Mouse (Mus musculus): Measurements from ENCODE around the gene Scn4b.
A peak's percentile ranks its signal among the peaks of the same experiment; 100 is the strongest.

The Scn4b gene

DNA sequence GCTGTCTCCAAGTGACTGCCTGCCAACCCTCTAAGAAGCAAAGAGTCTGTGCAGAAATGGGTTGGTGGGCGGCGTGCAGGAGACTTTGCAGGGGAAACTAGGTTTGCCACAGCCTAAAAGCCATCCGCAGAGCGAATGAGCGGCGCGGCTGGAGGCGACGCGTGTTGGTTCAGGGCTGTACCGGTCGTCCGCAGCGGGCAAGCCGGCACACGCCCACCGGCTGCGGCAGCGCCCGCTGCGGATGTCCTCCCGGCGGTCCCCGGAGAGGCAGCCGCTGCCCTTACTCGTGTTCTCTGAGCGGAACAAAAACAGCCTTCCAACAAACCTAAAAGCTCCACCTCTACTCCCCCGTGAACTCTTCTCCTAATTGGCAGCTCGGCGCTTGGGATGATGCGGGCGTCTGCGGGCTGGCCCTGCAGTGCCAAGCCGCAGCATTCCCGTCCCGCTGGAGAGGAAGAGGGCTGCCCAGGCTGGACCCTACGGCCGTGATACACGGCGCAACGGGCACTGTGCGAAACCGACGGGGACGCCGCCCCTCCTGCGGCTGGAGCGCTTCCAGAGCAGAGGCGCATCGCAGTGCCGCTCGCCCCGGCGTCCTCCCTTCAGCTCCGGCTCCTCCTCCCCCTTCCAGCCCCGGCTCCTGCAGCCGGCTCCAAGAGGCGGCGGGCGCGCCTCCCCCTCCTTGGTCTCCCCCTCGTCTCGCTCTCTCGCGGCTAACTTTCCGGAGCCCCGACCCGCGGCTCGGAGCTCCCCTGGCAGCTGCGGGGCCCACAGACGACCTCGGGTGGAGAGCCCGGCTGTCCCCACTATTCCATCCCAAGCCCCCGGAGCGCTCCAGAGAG lies at the start of gene Scn4b:
Gene Scn4b, plus strand, starts transcription at position 205 of the 842 bp plus-strand sequence.
- peak; percentile 43 to 68 for DNase-seq

DNA sequence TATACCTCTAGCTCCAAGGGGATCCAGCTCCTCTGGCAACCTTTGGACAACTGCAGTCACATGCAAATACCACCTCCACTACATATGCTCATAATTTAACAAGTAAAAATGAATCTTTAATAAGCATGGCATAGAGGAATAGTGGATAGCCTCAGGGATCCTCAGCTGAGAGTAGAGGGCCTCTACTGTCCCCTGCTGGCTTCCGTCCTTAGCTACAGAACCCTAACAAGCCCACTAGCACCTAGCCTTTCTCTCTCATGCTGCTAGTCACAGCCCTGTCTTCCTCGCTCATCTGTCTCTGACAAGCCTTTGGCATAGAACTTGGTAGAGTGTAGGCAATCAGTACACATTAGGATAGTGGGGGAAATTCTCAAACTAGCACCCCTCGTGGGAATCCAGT lies 47.4 kb upstream of the Scn4b start:
- DNase-seq = no peak

- peak; percentile 36 to 52 for DNase-seq
Measured at GRCm38 (mm10) chr9:45092641-45093040, 45.6 kb upstream of the Scn4b start.

GRCm38 (mm10) chr9:45095149-45095937 lies 42.9 kb upstream of the Scn4b start:
- peak in 1 of 2 experiments; percentile 39 for DNase-seq

GRCm38 (mm10) chr9:45097877-45098276 lies 40.3 kb upstream of the Scn4b start:
- no peak for DNase-seq

DNA sequence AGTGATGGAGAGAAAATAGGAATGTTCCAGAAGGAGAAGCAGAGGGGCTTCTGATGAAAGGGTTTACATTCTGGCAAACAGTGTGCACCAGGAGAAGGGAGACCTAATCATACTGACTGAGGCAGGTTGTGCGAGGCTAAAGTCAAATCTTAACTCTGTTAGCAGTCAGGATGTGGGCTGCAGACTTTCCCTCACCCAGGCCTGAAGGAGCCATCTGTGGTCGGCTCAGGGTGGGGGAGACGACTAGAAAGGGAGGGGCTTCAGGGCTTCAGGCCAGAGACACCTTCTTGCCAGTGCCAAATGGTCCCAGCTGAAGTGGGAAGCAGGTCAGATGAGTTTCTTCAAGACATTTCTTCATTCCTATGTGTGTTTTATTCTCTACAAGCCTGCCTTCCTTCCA lies 39.8 kb upstream of the Scn4b start:
- no peak for DNase-seq

GRCm38 (mm10) chr9:45102528-45102927 lies 35.7 kb upstream of the Scn4b start:
- no peak for DNase-seq

- no peak for DNase-seq
Measured at GRCm38 (mm10) chr9:45103211-45103979, 34.8 kb upstream of the Scn4b start.

DNA sequence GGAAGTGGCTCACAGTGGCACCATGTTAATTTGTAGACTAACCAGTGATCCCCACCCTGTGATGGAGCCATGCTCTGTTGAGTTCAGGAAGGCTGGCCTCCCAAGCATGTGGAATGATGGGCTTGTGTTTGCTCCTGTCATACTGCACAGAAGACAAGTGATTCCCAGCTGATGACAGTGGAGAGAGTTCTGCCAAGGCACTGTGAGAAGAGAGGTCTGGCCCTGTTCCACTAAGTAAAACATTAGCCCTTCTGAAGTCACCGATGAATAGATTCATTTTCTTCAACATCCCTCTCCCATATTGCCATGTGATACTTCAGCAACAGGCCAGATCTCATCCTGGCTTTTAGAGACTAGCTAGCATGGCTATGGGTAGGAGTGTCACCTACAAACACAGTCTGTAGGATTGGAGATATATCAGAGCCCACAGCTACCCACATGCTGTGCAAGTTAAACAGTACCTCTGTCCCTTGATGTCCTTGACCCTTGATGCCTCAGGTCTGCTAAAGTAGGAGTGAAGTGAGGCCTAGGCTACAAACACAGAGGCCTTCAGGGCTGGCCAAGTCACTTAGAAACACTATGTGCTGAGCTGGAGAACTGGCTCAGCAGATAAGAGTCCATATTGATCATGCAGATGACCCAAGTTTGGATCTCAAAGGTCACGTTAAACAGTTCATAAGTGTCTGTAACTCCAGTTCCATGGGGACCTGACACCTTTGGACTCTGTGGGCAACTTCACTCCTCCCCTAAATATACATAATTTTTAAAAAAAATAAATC lies 32.4 kb upstream of the Scn4b start:
- peak; percentile 62 to 74 for DNase-seq

DNA sequence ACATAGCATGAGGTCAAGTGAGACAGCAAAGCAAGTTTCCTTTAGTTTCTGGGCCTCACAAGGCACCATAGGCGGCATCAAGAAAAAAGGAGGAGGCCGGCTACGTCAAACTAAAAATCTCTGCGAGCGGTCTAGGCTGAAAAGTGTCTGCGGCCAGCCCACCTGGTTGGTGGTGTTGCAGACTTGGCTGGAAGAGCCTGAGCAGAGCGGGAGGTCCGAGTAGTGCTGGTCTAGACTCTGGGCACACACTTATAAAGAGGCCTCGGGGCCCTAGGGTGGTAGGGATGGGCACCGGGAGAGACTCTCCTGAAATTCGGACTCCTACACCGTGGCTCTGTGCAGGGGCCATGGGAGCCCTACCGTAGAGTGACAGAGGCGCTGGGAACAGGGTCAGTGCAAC lies 22.5 kb upstream of the Scn4b start:
- peak; percentile 28 to 54 for DNase-seq

- DNase-seq = no peak
Measured at GRCm38 (mm10) chr9:45116819-45117218, 21.4 kb upstream of the Scn4b start.

GRCm38 (mm10) chr9:45117741-45118431 lies 20.3 kb upstream of the Scn4b start, which contains the start of gene Scn2b:
Scn2b (plus strand) TSS chr9:45117782.
- peak in 1 of 2 experiments; percentile 22 for DNase-seq

DNA sequence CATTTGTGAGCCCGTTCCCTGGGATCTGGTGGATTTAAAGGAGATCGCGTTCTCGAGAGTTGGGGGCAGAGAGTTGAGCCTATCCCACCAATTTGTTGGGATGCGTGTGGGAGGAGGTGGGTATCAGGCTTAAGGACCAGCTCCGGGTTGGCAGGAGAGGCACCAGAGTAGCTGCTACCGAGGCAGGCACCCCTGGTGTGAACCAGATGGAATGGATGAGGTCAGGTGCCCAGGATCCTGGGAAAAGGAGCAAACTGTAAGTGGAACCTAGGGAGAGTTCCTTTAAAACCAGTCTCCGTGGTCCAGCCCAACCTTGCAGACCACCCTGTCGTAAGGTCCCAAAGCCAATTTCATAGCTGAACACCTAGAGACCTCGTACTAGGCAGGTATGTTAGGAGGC lies 19.6 kb upstream of the Scn4b start:
- DNase-seq = no peak

DNA sequence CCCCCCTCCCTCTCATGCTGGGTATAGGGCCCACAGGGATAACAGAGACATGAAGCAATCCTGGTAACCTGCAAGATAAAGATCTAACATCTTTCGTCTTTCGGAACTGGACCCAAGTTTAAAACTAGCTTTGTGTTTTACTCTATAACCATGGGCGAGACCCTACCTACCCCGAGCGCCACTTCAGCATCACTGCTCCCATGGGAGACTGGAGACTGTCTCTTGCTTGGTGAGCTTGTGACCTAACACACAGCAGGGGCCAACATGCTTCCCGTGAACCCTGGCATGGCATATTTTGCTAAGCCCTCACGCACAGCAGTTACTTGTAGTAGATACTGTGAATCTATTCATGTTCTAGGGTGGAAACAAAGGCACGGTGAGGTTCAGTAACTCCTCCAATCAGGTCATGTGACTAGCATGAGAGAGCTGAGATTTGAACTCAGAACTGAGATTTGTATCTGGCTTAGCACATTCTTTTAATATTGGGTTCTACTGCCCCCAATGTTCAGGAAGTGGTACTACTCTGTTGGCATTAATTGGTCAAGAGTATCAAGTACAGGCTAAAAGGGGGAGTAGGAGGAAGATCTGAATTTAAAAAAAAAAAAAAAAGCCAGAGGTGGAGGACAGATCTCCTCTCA lies 18.8 kb upstream of the Scn4b start:
- no peak for DNase-seq

DNA sequence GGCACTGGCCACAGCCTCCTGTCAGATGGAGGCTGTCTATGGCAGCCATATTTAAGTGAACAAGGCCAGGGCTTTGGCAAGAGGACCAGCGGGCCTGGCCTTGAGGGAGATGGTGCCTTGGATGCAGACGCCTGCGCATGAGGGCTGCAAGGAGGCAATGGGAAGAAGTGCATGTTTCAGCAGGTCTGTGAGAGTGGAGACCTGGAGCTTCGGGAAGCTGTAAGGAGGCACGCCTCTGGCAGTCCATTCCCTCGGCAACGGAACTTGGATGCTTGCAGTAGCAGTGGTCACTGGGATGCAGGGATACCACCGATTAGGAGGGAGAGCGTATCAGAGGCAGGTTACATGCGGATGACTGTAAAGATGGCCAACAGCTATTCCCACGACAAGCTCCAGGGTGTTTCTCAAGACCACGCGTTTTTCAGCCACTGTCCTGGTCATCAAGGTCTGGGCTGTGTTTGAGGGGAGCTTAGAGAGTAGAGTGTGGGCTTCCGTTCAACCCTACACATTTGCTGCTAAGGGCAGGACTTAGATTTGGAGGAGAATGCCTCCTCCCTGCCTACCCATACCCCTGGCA lies 18.2 kb upstream of the Scn4b start:
- no peak for DNase-seq

GRCm38 (mm10) chr9:45120567-45120966 lies 17.6 kb upstream of the Scn4b start:
- DNase-seq = no peak

GRCm38 (mm10) chr9:45121001-45121400 lies 17.2 kb upstream of the Scn4b start:
- DNase-seq = no peak

- peak; percentile 76 to 87 for DNase-seq
Measured at GRCm38 (mm10) chr9:45121769-45122168, 16.4 kb upstream of the Scn4b start.

- DNase-seq = peak in 1 of 2 experiments; percentile 61
Measured at GRCm38 (mm10) chr9:45122209-45122761, 15.9 kb upstream of the Scn4b start.

DNA sequence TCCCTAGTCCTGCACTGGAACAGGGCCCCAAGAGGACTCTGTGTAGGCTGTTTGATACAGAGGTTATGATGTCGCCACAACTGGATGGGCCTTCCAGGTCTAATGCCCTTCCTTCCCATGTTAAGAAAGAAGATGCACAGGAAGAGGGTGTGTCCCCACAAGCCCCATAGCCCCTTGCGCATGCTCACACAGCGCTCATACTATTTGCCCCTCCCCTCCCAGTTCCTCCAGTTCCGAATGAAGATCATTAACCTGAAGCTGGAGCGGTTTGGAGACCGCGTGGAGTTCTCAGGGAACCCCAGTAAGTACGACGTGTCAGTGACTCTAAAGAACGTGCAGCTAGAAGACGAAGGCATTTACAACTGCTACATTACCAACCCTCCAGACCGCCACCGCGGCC lies 13.0 kb upstream of the Scn4b start:
- no peak for DNase-seq
